Mouse (Mus musculus): ENCODE measurements around the gene Ebf1. TPM values are rescaled to one million over a fixed set of nuclear protein-coding genes. Genes with fewer than 3 reads are reported as not detected.

The Ebf1 gene
- polyA plus RNA-seq, 1 experiment from 2014 or later = 54.5 TPM

- DNase-seq (ENCODE audit: low spot score) = no peak
- no peaks in the 10 kb centered on the region; the same call in 1 of the 2 replicates for H3K4me1 ChIP-seq (ENCODE audit: control insufficient read depth, insufficient read depth, low read length)
- no peak overlapping the region for H3K27ac ChIP-seq (replicated peaks; ENCODE audit: low read depth, low read length)
- 15% methylated on average over 3 of the region's 3 CpGs for WGBS
- H3K4me2 ChIP-seq (ENCODE audit: low read depth, low read length) = no peak overlapping the region
- ATAC-seq (ENCODE audit: low read depth) = peak; percentile 35; the same call in 1 of the 2 replicates
- no peaks in the 10 kb centered on the region for H3K9me3 ChIP-seq (ENCODE audit: control insufficient read depth, low read length)
- H3K4me3 ChIP-seq (ENCODE audit: low read depth, low read length) = no peak overlapping the region
- no peak overlapping the region for H3K9ac ChIP-seq (ENCODE audit: low read depth, low read length)
- H3K36me3 ChIP-seq (ENCODE audit: control insufficient read depth, insufficient read depth, low read length) = no peaks in the 10 kb centered on the region
- H3K27me3 ChIP-seq (replicated peaks; ENCODE audit: control insufficient read depth, insufficient read depth, low read length) = no peaks in the 10 kb centered on the region
Measured at GRCm38 (mm10) chr11:44792816-44793215, 175.7 kb downstream of the Ebf1 start.

- Histone ChIP-seq H3K27ac (replicated peaks; ENCODE audit: low read depth, low read length) (no peak overlapping the region), H3K4me2 (ENCODE audit: low read depth, low read length) (no peak overlapping the region), H3K4me3 (ENCODE audit: low read depth, low read length) (no peak overlapping the region), H3K9me3 (ENCODE audit: control insufficient read depth, low read length) (no peaks in the 10 kb centered on the region), H3K36me3 (ENCODE audit: control insufficient read depth, insufficient read depth, low read length) (no peaks in the 10 kb centered on the region), H3K9ac (ENCODE audit: low read depth, low read length) (no peak overlapping the region), H3K4me1 (ENCODE audit: control insufficient read depth, insufficient read depth, low read length) (no peaks in the 10 kb centered on the region), H3K27me3 (replicated peaks; ENCODE audit: control insufficient read depth, insufficient read depth, low read length) (no peaks in the 10 kb centered on the region)
- WGBS = 85% methylated on average over 4 of the region's 4 CpGs
- DNase-seq (ENCODE audit: low spot score) = no peak
- no peak for ATAC-seq (ENCODE audit: low read depth)
Measured at GRCm38 (mm10) chr11:44794883-44795282, 177.8 kb downstream of the Ebf1 start.

- DNase-seq (ENCODE audit: low spot score) = no peak
- Histone ChIP-seq H3K4me2 (ENCODE audit: low read depth, low read length) (no peak overlapping the region), H3K27ac (replicated peaks; ENCODE audit: low read depth, low read length) (no peak overlapping the region), H3K4me3 (ENCODE audit: low read depth, low read length) (no peak overlapping the region), H3K9ac (ENCODE audit: low read depth, low read length) (no peak overlapping the region), H3K36me3 (ENCODE audit: control insufficient read depth, insufficient read depth, low read length) (no peaks in the 10 kb centered on the region), H3K4me1 (ENCODE audit: control insufficient read depth, insufficient read depth, low read length) (peaks cover 4% of the 10 kb centered on the region; the same call in 1 of the 2 replicates), H3K9me3 (ENCODE audit: control insufficient read depth, low read length) (no peaks in the 10 kb centered on the region), H3K27me3 (replicated peaks; ENCODE audit: control insufficient read depth, insufficient read depth, low read length) (no peaks in the 10 kb centered on the region)
- 80% methylated on average over 3 of the region's 3 CpGs for WGBS
- ATAC-seq (ENCODE audit: low read depth) = no peak
Measured at GRCm38 (mm10) chr11:44795767-44796166, 178.7 kb downstream of the Ebf1 start.

GRCm38 (mm10) chr11:44798270-44798669, 181.2 kb downstream of the Ebf1 start:
- Histone ChIP-seq H3K27me3 (replicated peaks; ENCODE audit: control insufficient read depth, insufficient read depth, low read length) (no peaks in the 10 kb centered on the region), H3K4me3 (ENCODE audit: low read depth, low read length) (no peak overlapping the region), H3K9me3 (ENCODE audit: control insufficient read depth, low read length) (no peaks in the 10 kb centered on the region), H3K9ac (ENCODE audit: low read depth, low read length) (no peak overlapping the region), H3K27ac (replicated peaks; ENCODE audit: low read depth, low read length) (no peak overlapping the region), H3K4me1 (ENCODE audit: control insufficient read depth, insufficient read depth, low read length) (peaks cover 9% of the 10 kb centered on the region; the same call in 1 of the 2 replicates), H3K4me2 (ENCODE audit: low read depth, low read length) (no peak overlapping the region), H3K36me3 (ENCODE audit: control insufficient read depth, insufficient read depth, low read length) (no peaks in the 10 kb centered on the region)
- 54% methylated on average over 3 of the region's 3 CpGs for WGBS
- no peak for ATAC-seq (ENCODE audit: low read depth)
- DNase-seq (ENCODE audit: low spot score) = no peak

GRCm38 (mm10) chr11:44804046-44804445, 186.9 kb downstream of the Ebf1 start:
- peaks cover 12% of the 10 kb centered on the region; the same call in 1 of the 2 replicates for H3K4me1 ChIP-seq (ENCODE audit: control insufficient read depth, insufficient read depth, low read length)
- 82% methylated on average over 7 of the region's 7 CpGs for WGBS

GRCm38 (mm10) chr11:44806589-44806988, 189.5 kb downstream of the Ebf1 start:
- 0 out of 2 replicates have a peak, but pooled peaks cover 3% of the 10 kb centered on the region for H3K4me1 ChIP-seq (ENCODE audit: control insufficient read depth, insufficient read depth, low read length)
- no peaks in the 10 kb centered on the region for H3K36me3 ChIP-seq (ENCODE audit: control insufficient read depth, insufficient read depth, low read length)
- H3K9ac ChIP-seq (ENCODE audit: low read depth, low read length) = no peak overlapping the region
- ATAC-seq (ENCODE audit: low read depth) = peak; percentile 70; the same call in 1 of the 2 replicates
- no peak overlapping the region; the same call in 1 of the 2 replicates for H3K27ac ChIP-seq (replicated peaks; ENCODE audit: low read depth, low read length)
- no peak overlapping the region for H3K4me3 ChIP-seq (ENCODE audit: low read depth, low read length)
- 15% methylated on average over 11 of the region's 11 CpGs for WGBS
- no peaks in the 10 kb centered on the region for H3K9me3 ChIP-seq (ENCODE audit: control insufficient read depth, low read length)
- no peak overlapping the region; the same call in 1 of the 2 replicates for H3K4me2 ChIP-seq (ENCODE audit: low read depth, low read length)
- peak; percentile 61 for DNase-seq (ENCODE audit: low spot score)
- H3K27me3 ChIP-seq (replicated peaks; ENCODE audit: control insufficient read depth, insufficient read depth, low read length) = no peaks in the 10 kb centered on the region

More at GRCm38 (mm10) chr11:44804046-44804445, 186.9 kb downstream of the Ebf1 start:
- no peak overlapping the region for H3K9ac ChIP-seq (ENCODE audit: low read depth, low read length)
- H3K27me3 ChIP-seq (replicated peaks; ENCODE audit: control insufficient read depth, insufficient read depth, low read length) = no peaks in the 10 kb centered on the region
- no peak overlapping the region for H3K4me3 ChIP-seq (ENCODE audit: low read depth, low read length)
- H3K36me3 ChIP-seq (ENCODE audit: control insufficient read depth, insufficient read depth, low read length) = no peaks in the 10 kb centered on the region
- H3K9me3 ChIP-seq (ENCODE audit: control insufficient read depth, low read length) = no peaks in the 10 kb centered on the region
- no peak overlapping the region for H3K27ac ChIP-seq (replicated peaks; ENCODE audit: low read depth, low read length)
- DNase-seq (ENCODE audit: low spot score) (no peak), ATAC-seq (ENCODE audit: low read depth) (no peak)
- no peak overlapping the region for H3K4me2 ChIP-seq (ENCODE audit: low read depth, low read length)

- Histone ChIP-seq H3K9ac (ENCODE audit: low read depth, low read length) (no peak overlapping the region), H3K4me3 (ENCODE audit: low read depth, low read length) (no peak overlapping the region), H3K27me3 (replicated peaks; ENCODE audit: control insufficient read depth, insufficient read depth, low read length) (no peaks in the 10 kb centered on the region), H3K27ac (replicated peaks; ENCODE audit: low read depth, low read length) (no peak overlapping the region), H3K4me2 (ENCODE audit: low read depth, low read length) (no peak overlapping the region), H3K9me3 (ENCODE audit: control insufficient read depth, low read length) (no peaks in the 10 kb centered on the region), H3K36me3 (ENCODE audit: control insufficient read depth, insufficient read depth, low read length) (no peaks in the 10 kb centered on the region), H3K4me1 (ENCODE audit: control insufficient read depth, insufficient read depth, low read length) (peaks cover 3% of the 10 kb centered on the region; the same call in 1 of the 2 replicates)
- 89% methylated on average over 4 of the region's 4 CpGs for WGBS
- DNase-seq (ENCODE audit: low spot score) = no peak
- no peak for ATAC-seq (ENCODE audit: low read depth)
Measured at GRCm38 (mm10) chr11:44808855-44809546, 191.9 kb downstream of the Ebf1 start.

GRCm38 (mm10) chr11:44811007-44811406, 193.9 kb downstream of the Ebf1 start:
- ATAC-seq (ENCODE audit: low read depth) (no peak), DNase-seq (ENCODE audit: low spot score) (no peak)
- Histone ChIP-seq H3K36me3 (ENCODE audit: control insufficient read depth, insufficient read depth, low read length) (no peaks in the 10 kb centered on the region), H3K4me2 (ENCODE audit: low read depth, low read length) (no peak overlapping the region), H3K9ac (ENCODE audit: low read depth, low read length) (no peak overlapping the region), H3K4me3 (ENCODE audit: low read depth, low read length) (no peak overlapping the region), H3K27ac (replicated peaks; ENCODE audit: low read depth, low read length) (no peak overlapping the region), H3K4me1 (ENCODE audit: control insufficient read depth, insufficient read depth, low read length) (peaks cover 3% of the 10 kb centered on the region; the same call in 1 of the 2 replicates), H3K9me3 (ENCODE audit: control insufficient read depth, low read length) (no peaks in the 10 kb centered on the region), H3K27me3 (replicated peaks; ENCODE audit: control insufficient read depth, insufficient read depth, low read length) (no peaks in the 10 kb centered on the region)
- WGBS = 73% methylated on average over 6 of the region's 6 CpGs
